In the genomic region with DNA sequence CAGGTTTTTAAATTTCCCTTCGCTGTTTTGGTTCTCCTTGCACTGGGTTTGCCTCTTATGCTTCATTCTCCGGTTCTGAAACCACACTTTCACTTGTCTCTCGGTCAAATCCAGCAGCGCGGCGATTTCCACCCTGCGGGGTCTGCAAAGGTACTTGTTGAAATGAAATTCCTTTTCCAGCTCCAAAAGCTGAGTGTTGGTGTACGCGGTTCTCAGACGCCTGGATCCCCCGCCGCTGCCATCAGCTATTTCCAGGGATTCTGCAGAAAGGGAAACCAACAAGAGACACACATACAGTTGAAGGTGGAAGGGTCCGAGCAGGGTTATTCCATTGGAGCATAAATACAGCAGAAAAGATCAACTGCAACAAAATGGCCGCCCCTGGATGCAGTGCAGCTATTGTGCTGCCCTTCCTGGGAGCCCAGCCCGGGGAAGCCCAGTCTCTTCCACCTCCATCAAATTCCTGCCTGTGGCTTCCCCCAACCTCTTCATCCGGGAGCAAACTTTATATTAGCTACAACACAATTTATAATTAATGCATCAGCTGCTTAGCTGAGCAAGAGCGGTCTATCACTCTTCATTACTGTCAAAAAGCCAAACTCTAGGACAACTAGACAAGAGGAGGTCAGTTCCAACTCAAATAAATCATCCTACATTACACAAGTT, we compare ENCODE assay signal across 8 mouse cellular contexts. TPM values are rescaled to one million over a fixed set of nuclear protein-coding genes. Genes with fewer than 3 reads are reported as not detected.
DNase-seq lines count a peak whose midpoint lies in the region; ATAC-seq lines count a peak whose summit lies in the region.

No protein-coding gene starts in this region.

- H3K9me3 ChIP-seq in hindbrain, embryonic 10.5 days = no peaks in the 10 kb centered on the region
- H3K9me3 ChIP-seq in liver, embryonic 12.5 days (replicated peaks) = no peaks in the 10 kb centered on the region

- WGBS in hindbrain, embryonic 10.5 days = under 1% methylated on average over 17 of the region's 17 CpGs
- whole genome bisulfite sequencing in liver, embryonic 12.5 days (ENCODE audit: insufficient replicate concordance) = 8% methylated on average over 17 of the region's 17 CpGs

- H3K4me2 ChIP-seq in liver, embryonic 12.5 days = peak overlapping the region; percentile 39

- intact Hi-C loops in heart, postnatal 36 days (cut with DNase I) = loop anchor here (2.0 kb wide), 1 partner anchor 77 kb away; no protein-coding TSS in a partner anchor

- peaks cover 28% of the 10 kb centered on the region for H3K4me1 ChIP-seq in hindbrain, embryonic 10.5 days (replicated peaks)
- peaks cover 6% of the 10 kb centered on the region for H3K4me1 ChIP-seq in liver, embryonic 12.5 days

- H3K9ac ChIP-seq in liver, embryonic 12.5 days = 0 out of 2 replicates have a peak overlapping the region, but pooled peaks have one; percentile 19

- H3K4me3 ChIP-seq in hindbrain, embryonic 10.5 days = peak overlapping the region; percentile 81
- peak overlapping the region; percentile 19 for H3K4me3 ChIP-seq in liver, embryonic 12.5 days

- peak overlapping the region; percentile 95 for H3K27ac ChIP-seq in hindbrain, embryonic 10.5 days
- H3K27ac ChIP-seq in liver, embryonic 12.5 days = peak overlapping the region; percentile 49

- H3K36me3 ChIP-seq in hindbrain, embryonic 10.5 days = no peaks in the 10 kb centered on the region; the same call in 1 of the 2 replicates
- H3K36me3 ChIP-seq in liver, embryonic 12.5 days = no peaks in the 10 kb centered on the region

- H3K27me3 ChIP-seq in hindbrain, embryonic 10.5 days (ENCODE audit: insufficient read depth, poor library complexity, severe bottlenecking) = peaks cover 100% of the 10 kb centered on the region
- H3K27me3 ChIP-seq in liver, embryonic 12.5 days (replicated peaks) = peaks cover 98% of the 10 kb centered on the region

- no peak for ATAC-seq in liver, embryonic 12.5 days

- DNase-seq in heart, adult 11 months = peak; percentile 87
- DNase-seq in heart, postnatal 36 days = no peak
- peak; percentile 84 for DNase-seq in NIH3T3 (ENCODE audit: low read depth)
- DNase-seq in hindbrain, embryonic 10.5 days (ENCODE audit: low spot score) = peak; percentile 73
- DNase-seq in thymus, postnatal 14 days = no peak
- DNase-seq in ovary, postnatal 10 days (ENCODE audit: low spot score) = no peak
- DNase-seq in layer of hippocampus, postnatal 36 days = no peak

RNA-seq across cellular contexts. Expression of a gene that starts 1.1 kb away (rescaled TPM):
- under 1 TPM in 1 of 2 experiments, not detected in 1; 0.62 TPM for total RNA-seq in heart, postnatal 36 days (2021)
- 31.4 and 56.9 TPM in 2 replicates for polyA plus RNA-seq in hindbrain, embryonic 10.5 days (2016; fragmentation: Nextera tagmentation; extraction: Ambion mirVana)
- polyA plus RNA-seq in liver, embryonic 12.5 days (2016; fragmentation: Nextera tagmentation; extraction: Ambion mirVana) = 1.4 TPM in 2 replicates
- not detected for total RNA-seq in layer of hippocampus, postnatal 36 days (2021)

RNA-seq across cellular contexts. Expression of a gene that starts 5.4 kb away (rescaled TPM):
- total RNA-seq in heart, postnatal 36 days (2021) = under 1 TPM; 0.14 to 0.24 TPM
- 0.77 and 1.4 TPM in 2 replicates for polyA plus RNA-seq in hindbrain, embryonic 10.5 days (2016; fragmentation: Nextera tagmentation; extraction: Ambion mirVana)
- 1.0 and 1.1 TPM in 2 replicates for polyA plus RNA-seq in liver, embryonic 12.5 days (2016; fragmentation: Nextera tagmentation; extraction: Ambion mirVana)
- not detected for total RNA-seq in layer of hippocampus, postnatal 36 days (2021)

RNA-seq across cellular contexts. Expression of a gene that starts 13.8 kb away (rescaled TPM):
- under 1 TPM in 1 of 2 experiments, not detected in 1; 0.08 TPM for total RNA-seq in heart, postnatal 36 days (2021)
- polyA plus RNA-seq in hindbrain, embryonic 10.5 days (2016; fragmentation: Nextera tagmentation; extraction: Ambion mirVana) = 0.90 and 3.6 TPM in 2 replicates
- 0.29 TPM in 2 replicates for polyA plus RNA-seq in liver, embryonic 12.5 days (2016; fragmentation: Nextera tagmentation; extraction: Ambion mirVana)
- total RNA-seq in layer of hippocampus, postnatal 36 days (2021) = not detected

RNA-seq across cellular contexts. Expression of a gene that starts 28.1 kb away (rescaled TPM):
- total RNA-seq in heart, postnatal 36 days (2021) = under 1 TPM; 0.43 to 0.67 TPM
- polyA plus RNA-seq in hindbrain, embryonic 10.5 days (2016; fragmentation: Nextera tagmentation; extraction: Ambion mirVana) = 0.14 and 4.3 TPM in 2 replicates
- polyA plus RNA-seq in liver, embryonic 12.5 days (2016; fragmentation: Nextera tagmentation; extraction: Ambion mirVana) = 0.79 and 0.92 TPM in 2 replicates
- not detected for total RNA-seq in layer of hippocampus, postnatal 36 days (2021)

RNA-seq across cellular contexts. Expression of a gene that starts 40.9 kb away (rescaled TPM):
- total RNA-seq in heart, postnatal 36 days (2021) = under 1 TPM; 0.62 to 0.72 TPM
- polyA plus RNA-seq in hindbrain, embryonic 10.5 days (2016; fragmentation: Nextera tagmentation; extraction: Ambion mirVana) = 1.8 TPM in 1 of 2 replicates, not detected in the other
- polyA plus RNA-seq in liver, embryonic 12.5 days (2016; fragmentation: Nextera tagmentation; extraction: Ambion mirVana) = 2.1 and 3.1 TPM in 2 replicates
- not detected for total RNA-seq in layer of hippocampus, postnatal 36 days (2021)

Comparison
In these comparisons a context has a peak if more than half of its experiments do, and no peak if none do; other contexts are left out.
1. DNase-seq: peak in heart, adult 11 months (single experiment), NIH3T3 (single experiment) and hindbrain, embryonic 10.5 days (single experiment); none in heart, postnatal 36 days (0 of 2), thymus, postnatal 14 days (single experiment), ovary, postnatal 10 days (single experiment) and layer of hippocampus, postnatal 36 days (0 of 2).